Mouse (Mus musculus) C2C12 (cell line): ENCODE results near the gene Fam107b.

Source experiments
- CEBPB ChIP-seq: IDR thresholded peaks from one replicate; pipeline ENCODE4 v1.6.1; 2011; ENCODE audit warnings: low read depth, mild to moderate bottlenecking, control low read depth, moderate library complexity
- CTCF ChIP-seq: IDR thresholded peaks from one replicate; pipeline ENCODE4 v1.5.1; 2011; ENCODE audit not compliant: control insufficient read depth, insufficient read depth, insufficient read length
- FOSL1 ChIP-seq: IDR thresholded peaks from one replicate; pipeline ENCODE4 v1.8.0; 2011; ENCODE audit warnings: mild to moderate bottlenecking, low read length; ENCODE audit not compliant: poor library complexity, insufficient read depth, severe bottlenecking
- MYOD1 ChIP-seq: IDR thresholded peaks from one replicate; pipeline ENCODE4 v1.6.1; 2011; ENCODE audit warnings: low read depth; ENCODE audit not compliant: control insufficient read depth, insufficient read length
- MYOG ChIP-seq: IDR thresholded peaks from one replicate; pipeline ENCODE4 v1.6.1; 2011; ENCODE audit not compliant: control insufficient read depth, insufficient read length; ENCODE audit errors: extremely low read depth

GRCm38 (mm10) chr2:3755936-3756335 lies 185.6 kb downstream of the Fam107b start:
- TF ChIP-seq CTCF: no peak
- no peak for TF ChIP-seq MYOG
- no peak for TF ChIP-seq FOSL1
- TF ChIP-seq CEBPB: no peak
- TF ChIP-seq MYOD1: no peak
